8 mouse cellular contexts compared by ENCODE assay signal in genomic region chr8:126615765-126616164, GRCm38 (mm10). TPM values are rescaled to one million over a fixed set of nuclear protein-coding genes. Genes with fewer than 3 reads are reported as not detected.
A peak's percentile ranks its signal among the peaks of the same experiment; 100 is the strongest.
DNase-seq lines count a peak whose midpoint lies in the region; ATAC-seq and TF ChIP-seq lines count a peak whose summit lies in the region.

No protein-coding gene starts in this region.

- H3K27me3 ChIP-seq in kidney, adult 2 months (replicated peaks; ENCODE audit: control insufficient read depth, insufficient read depth, low read length), result no peaks in the 10 kb centered on the region
- H3K27me3 ChIP-seq in midbrain, embryonic 14.5 days (ENCODE audit: control insufficient read depth, insufficient read depth, low read length), result no peaks in the 10 kb centered on the region

- H3K4me3 ChIP-seq in kidney, adult 2 months (ENCODE audit: insufficient read depth, low read depth, low read length), result no peak overlapping the region
- no peak overlapping the region for H3K4me3 ChIP-seq in lung, adult 2 months (replicated peaks; ENCODE audit: extremely low read depth, low read depth, low read length)
- no peak overlapping the region for H3K4me3 ChIP-seq in midbrain, embryonic 14.5 days (replicated peaks; ENCODE audit: low read depth, low read length)

- no peak for ATAC-seq in midbrain, embryonic 14.5 days (ENCODE audit: low FRiP score, low TSS enrichment)

- no peak overlapping the region for H3K9ac ChIP-seq in midbrain, embryonic 14.5 days (replicated peaks; ENCODE audit: low read length)

- H3K9me3 ChIP-seq in midbrain, embryonic 14.5 days (ENCODE audit: control insufficient read depth, low read length), result no peaks in the 10 kb centered on the region

- H3K27ac ChIP-seq in kidney, adult 2 months (ENCODE audit: insufficient read depth, low read depth, low read length), result peak overlapping the region; percentile 75
- no peak overlapping the region for H3K27ac ChIP-seq in midbrain, embryonic 14.5 days (replicated peaks; ENCODE audit: low read depth, low read length)

- peak; percentile 27 for DNase-seq in embryo, embryonic 11 days
- no peak for DNase-seq in embryo, embryonic 10 days (ENCODE audit: low spot score)
- peak; percentile 96 for DNase-seq in Muller cell, postnatal 12 days (ENCODE audit: inconsistent ontology term)
- DNase-seq in gastrocnemius, postnatal 10 days, result peak; percentile 21
- DNase-seq in kidney, adult 2 months, result peak; percentile 89
- peak; percentile 55 for DNase-seq in lung, adult 2 months
- peak; percentile 60 for DNase-seq in thymus, postnatal 4 days
- no peak for DNase-seq in midbrain, embryonic 14.5 days

- no peak for TF ChIP-seq POLR2A in kidney, adult 2 months (IDR thresholded peaks at IDR 0.05; ENCODE audit: low read depth, low read length)
- TF ChIP-seq POLR2A in lung, adult 2 months (IDR thresholded peaks at IDR 0.05; ENCODE audit: borderline replicate concordance, extremely low read depth, low read depth, low read length), result peak; percentile 24; the same call in 1 of the 2 replicates

- WGBS in kidney, adult 2 months, result 15% methylated on average over 9 of the region's 9 CpGs
- 11% methylated on average over 9 of the region's 9 CpGs for WGBS in lung, adult 2 months
- 77% methylated on average over 9 of the region's 9 CpGs for WGBS in midbrain, embryonic 14.5 days

- no peak for TF ChIP-seq CTCF in kidney, adult 2 months (conservative IDR thresholded peaks at IDR 0.05; ENCODE audit: insufficient read depth, insufficient read length, low read depth, low read length)
- TF ChIP-seq CTCF in lung, adult 2 months (IDR thresholded peaks at IDR 0.05; ENCODE audit: insufficient read depth, low read length), result no peak

- peaks cover 47% of the 10 kb centered on the region for H3K4me1 ChIP-seq in kidney, adult 2 months (ENCODE audit: control insufficient read depth, insufficient read depth, low read length)
- H3K4me1 ChIP-seq in lung, adult 2 months (ENCODE audit: control insufficient read depth, insufficient read depth, low read length), result peaks cover 18% of the 10 kb centered on the region
- H3K4me1 ChIP-seq in midbrain, embryonic 14.5 days (ENCODE audit: control insufficient read depth, insufficient read depth, low read length), result no peaks in the 10 kb centered on the region

- no peak overlapping the region for H3K4me2 ChIP-seq in midbrain, embryonic 14.5 days (ENCODE audit: low read length)

- no peaks in the 10 kb centered on the region for H3K36me3 ChIP-seq in kidney, adult 2 months (ENCODE audit: control insufficient read depth, insufficient read depth, low read length)
- H3K36me3 ChIP-seq in midbrain, embryonic 14.5 days (ENCODE audit: control insufficient read depth, insufficient read depth, low read length), result no peaks in the 10 kb centered on the region

RNA-seq across cellular contexts. Expression of gene Irf2bp2, which starts 22.0 kb away (rescaled TPM):
- total RNA-seq in gastrocnemius, postnatal 10 days (2021), result 10 to 100 TPM; 53.3 to 55.5 TPM
- polyA plus RNA-seq in kidney, adult 2 months (2012; rRNA removed), result 40.6 and 46.6 TPM in 2 replicates
- polyA plus RNA-seq in lung, adult 2 months (2012; rRNA removed), result 81.2 and 127 TPM in 2 replicates
- 7.8 and 9.8 TPM in 2 replicates for polyA plus RNA-seq in midbrain, embryonic 14.5 days (2014; fragmentation: Nextera tagmentation; extraction: Ambion mirVana)

Comparison
In these comparisons a context has a peak if more than half of its experiments do, and no peak if none do; other contexts are left out.
1. DNase-seq: peak in embryo, embryonic 11 days (single experiment), Muller cell, postnatal 12 days (single experiment), gastrocnemius, postnatal 10 days (single experiment), kidney, adult 2 months (single experiment), lung, adult 2 months (single experiment) and thymus, postnatal 4 days (single experiment); none in embryo, embryonic 10 days (single experiment) and midbrain, embryonic 14.5 days (single experiment).